Mouse (Mus musculus) cerebellum, postnatal 4 days (tissue): ENCODE measurements around the gene Slc16a8.
"Not testable (repeated sequence)": the region's sequence is repeated elsewhere in the genome, so short reads cannot be mapped to it uniquely, and the experiment has no call there.

Source experiments
- DNase-seq, 2 experiments: peaks; one replicate each; pipeline ENCODE4 v3.0.0; 2022; ENCODE audit warnings: low spot score in 2 of 2, mixed read lengths in 1 of 2

The Slc16a8 gene

DNA sequence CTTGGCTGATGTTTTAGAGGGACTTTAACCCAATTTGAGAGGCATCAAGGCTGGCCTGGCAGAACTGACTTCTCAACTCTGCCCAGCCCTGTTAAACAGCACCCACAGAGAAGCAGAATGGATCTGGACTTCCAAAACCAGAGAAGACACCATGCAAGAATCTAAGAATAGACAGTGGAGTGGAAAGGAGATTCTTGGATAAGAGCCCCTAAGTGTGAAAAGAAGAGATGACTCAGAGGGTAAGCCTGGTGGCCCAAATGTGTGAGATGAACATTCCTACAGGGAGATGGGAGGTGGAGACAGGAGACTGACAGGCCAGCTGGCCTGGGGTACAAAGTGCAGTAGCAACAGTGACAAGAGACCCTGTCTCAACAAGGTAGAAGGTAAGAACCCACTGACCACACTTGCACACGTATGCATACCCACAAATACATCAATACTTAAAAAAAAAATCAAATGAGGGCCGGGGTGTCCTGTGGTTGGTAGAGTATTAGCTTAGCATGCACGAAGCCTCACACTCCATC is 8.3 kb upstream of the Slc16a8 start:
- DNase-seq: no peak

- DNase-seq: no peak
Measured at GRCm38 (mm10) chr15:79262375-79262774, 7.8 kb upstream of the Slc16a8 start.

DNA sequence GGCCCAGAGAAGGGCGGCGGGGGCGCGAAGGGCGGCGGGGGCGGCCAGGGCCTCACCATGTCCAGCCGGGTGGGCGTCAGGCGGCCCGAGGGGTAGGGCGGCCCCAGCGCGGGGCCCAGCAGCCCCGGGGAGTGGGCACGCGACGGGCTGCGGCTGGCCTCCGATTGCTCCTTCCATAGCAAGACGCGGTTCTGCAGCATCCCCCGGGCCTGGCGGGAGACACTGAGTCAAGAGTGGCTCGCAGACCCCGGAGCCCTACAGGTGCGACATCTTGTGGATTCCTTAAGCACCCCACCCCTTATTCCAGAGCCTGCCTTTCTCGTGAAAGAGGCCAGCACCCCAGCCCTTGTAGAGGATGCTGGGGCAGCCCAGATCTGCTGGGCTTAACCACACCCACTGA is 7.2 kb upstream of the Slc16a8 start:
- no peak for DNase-seq

- no peak for DNase-seq
Measured at GRCm38 (mm10) chr15:79261095-79261725, 6.6 kb upstream of the Slc16a8 start.

DNA sequence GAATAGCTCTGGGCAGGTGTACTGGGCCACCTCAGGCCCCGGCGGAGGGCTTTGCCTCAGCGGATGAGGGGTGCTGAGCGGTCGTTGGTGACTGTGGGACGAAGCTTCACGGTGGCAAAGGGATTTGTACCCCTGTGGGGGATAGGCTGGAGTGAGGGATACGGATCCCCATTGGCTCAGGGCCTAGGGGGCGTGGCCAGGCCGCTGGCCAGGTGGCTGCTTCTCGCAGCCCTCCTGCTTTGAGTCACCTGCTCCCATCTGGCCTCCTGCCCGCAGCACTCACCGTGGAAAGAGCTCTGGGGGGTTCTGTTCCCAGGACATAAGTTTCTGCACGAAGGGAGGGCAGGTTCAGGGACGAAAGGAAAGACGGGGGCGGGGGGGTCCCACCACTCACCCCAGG is 4.0 kb upstream of the Slc16a8 start:
- no peak for DNase-seq

GRCm38 (mm10) chr15:79252580-79252979 is 2.0 kb downstream of the Slc16a8 start:
- no peak for DNase-seq

GRCm38 (mm10) chr15:79251781-79252491 is 2.6 kb downstream of the Slc16a8 start:
- peak in 1 of 2 experiments; percentile 25 for DNase-seq

- no peak for DNase-seq
Measured at GRCm38 (mm10) chr15:79251168-79251567, 3.4 kb downstream of the Slc16a8 start.

DNA sequence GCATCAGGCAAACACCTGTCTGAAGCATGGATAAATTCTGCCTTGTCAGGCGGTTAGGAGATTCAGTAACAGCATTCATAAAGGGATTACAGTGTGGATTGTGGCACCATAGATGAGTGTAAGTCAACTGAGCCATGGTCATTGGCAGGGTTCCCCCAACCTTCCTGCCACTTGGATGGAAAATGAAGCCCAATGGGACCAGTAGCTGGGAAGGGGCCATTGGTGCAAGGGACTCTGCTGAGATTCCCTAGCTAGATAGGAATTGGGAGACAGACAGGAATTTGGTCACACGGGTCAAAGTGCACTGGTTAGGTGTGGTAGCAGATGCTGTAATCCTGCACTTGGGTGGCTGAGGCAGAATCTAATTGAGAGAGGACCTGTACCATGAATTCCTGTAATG is 4.3 kb downstream of the Slc16a8 start:
- DNase-seq: no peak

DNA sequence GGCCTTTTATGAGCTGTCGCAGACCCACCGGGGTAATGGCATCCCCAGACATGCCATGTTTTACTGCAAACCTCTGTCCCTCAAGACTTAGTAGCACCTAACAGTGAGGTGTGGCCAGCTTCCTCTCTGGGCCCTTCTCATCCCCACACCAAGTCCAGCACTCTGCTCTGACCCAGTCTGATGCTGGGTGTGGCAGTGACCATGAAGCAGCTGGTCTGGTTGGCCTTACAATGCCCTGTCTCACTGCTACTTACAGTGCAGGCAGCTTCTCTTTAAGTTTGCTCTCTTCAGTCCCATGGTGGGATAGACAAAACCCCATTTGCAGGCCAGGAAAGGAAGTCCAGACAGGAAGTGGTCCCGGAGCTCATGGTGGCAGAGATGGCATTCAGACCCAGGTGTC is 9.2 kb downstream of the Slc16a8 start:
- DNase-seq: no peak

DNA sequence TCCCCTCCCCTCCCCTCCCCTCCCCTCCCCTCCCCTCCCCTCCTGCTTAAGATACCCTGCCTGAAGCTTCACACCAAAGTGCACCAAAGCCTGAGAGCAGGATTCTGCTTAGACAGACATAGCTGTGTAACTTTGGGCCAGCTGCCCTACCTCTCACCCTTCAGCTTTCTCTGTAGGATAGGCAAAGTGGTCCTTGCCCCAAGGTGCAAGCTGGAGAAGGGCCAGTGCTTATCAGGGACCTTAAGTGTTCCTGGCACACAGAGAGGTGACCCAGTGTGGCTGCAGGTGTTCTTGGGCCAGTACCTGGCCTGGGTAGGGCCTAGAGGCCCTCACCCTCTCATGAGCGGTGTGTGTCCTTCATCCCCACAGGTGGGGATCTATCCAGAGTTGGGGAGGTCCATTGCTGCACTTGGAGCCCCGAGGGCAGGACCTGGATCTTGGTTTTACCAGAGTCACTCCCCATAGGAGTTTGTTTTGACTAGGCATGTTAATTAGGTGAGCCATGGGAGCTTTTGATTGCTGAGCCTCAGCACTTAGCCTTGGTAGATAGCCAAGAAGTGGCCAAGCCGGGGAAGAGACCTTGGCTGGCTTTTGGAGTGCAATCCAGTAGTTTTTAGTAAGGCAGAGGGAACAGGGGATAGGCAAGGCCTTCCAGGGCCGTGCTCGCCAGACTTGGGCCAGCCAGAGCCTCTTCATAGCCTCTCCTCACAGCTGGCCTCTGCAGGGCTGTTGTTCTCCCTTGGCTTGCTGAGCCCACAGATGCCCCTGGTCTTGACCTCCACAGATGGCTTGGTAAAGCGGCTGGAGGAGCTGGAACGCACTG is 10.3 kb downstream of the Slc16a8 start:
- DNase-seq: no peak

GRCm38 (mm10) chr15:79243234-79244042 is 11.1 kb downstream of the Slc16a8 start:
- DNase-seq: peak; percentile 97

DNA sequence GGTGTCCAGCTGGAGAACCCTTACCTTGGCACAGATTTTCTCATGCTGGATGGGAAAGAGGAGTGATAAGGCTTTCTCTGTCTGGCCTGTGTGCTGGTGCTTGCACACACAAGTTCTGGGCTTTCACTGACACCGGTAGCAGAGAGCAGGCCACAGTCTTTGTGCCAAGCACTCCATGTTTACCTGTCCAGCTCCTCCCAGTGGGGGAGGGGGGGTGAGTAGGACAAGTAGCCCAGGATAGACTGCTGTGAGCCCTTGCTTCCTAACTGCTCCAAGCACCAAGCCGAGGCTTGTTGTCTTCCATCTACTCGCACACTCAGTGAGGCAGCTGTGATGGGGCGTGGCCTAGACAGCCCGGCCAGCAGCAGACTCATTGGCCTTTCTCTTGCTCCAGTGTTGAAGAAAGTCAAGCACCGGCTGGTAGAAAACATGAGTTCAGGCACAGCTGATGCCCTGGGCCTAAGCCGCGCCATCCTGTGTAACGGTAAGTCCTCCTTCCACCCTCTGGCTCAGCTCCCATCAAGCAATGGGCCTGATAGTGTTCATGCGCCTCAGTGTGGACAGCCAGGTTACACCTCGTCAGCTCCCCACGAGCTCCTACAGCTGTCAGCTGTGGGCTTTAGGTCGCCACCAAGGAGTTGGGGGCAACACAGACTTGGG is 11.9 kb downstream of the Slc16a8 start:
- no peak for DNase-seq

- DNase-seq: no peak
Measured at GRCm38 (mm10) chr15:79238036-79238435, 16.5 kb downstream of the Slc16a8 start.

DNA sequence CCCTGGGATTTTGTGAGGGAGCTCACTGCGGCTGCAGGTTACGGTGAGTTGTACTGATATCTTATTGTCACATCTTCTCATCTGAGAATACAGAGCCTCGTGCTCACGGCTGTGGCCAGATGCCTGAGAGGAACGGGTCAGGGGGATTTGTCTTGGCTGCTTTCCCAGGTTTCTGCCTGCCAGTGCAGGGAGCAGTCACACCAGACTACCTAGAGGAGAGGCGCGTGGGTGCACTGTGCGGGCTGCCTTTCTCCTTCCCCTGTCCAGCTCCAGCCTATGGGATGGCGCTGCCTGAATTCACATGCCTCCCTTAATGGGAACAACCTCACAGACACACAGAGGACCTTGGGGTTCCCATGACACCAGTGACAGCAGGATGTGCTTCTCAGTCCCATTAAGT is 19.3 kb downstream of the Slc16a8 start:
- DNase-seq: no peak

DNA sequence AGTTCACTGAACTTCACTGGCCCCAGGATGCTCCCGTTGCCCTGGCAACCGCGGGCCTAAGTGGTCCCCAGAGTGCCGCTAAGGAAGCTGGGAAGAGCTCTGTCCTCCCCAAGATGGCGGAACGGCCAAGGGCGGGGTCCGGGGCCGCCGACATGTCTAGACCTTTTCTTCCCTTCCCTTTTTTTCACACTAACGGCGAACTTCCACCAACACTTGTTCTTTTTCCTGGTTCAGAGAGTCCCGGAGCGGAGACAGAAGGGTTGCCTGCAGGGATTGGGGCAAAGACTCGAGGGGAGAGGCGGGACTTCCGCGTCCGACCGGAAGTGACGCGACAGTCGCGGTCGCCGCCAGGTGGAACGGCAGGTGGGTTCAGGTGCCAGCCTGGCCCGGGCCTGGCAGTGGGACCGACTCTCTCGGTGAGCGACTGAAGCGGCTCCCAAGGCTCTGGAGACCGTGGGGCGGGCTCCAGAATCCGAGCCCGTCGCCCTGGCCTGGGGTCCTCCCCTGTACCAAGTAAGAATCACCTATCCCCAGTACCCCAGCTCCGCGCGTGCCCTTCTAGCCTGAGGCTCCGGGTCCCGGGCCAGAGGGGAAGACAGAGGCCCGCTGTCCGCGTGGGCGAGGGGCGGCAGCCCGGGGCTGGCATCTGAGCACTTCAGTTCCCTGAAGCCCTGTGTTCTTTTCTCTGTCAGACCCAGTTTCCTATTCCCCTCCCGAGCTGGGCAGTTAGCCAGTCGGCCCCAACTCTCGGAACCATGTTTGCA is 25.3 kb downstream of the Slc16a8 start, which contains the start of the genes Pick1 and Gm49486:
Gene Pick1 (plus strand): TSS at position 116 of the 764 bp plus-strand sequence.
Gene Gm49486 (plus strand): TSS at position 334 of the 764 bp plus-strand sequence.
- DNase-seq: peak; percentile 66 to 86

- not testable (repeated sequence) for DNase-seq
Measured at GRCm38 (mm10) chr15:79225780-79226179, 28.8 kb downstream of the Slc16a8 start.

GRCm38 (mm10) chr15:79224685-79225084 is 29.9 kb downstream of the Slc16a8 start:
- peak; percentile 71 to 94 for DNase-seq

DNA sequence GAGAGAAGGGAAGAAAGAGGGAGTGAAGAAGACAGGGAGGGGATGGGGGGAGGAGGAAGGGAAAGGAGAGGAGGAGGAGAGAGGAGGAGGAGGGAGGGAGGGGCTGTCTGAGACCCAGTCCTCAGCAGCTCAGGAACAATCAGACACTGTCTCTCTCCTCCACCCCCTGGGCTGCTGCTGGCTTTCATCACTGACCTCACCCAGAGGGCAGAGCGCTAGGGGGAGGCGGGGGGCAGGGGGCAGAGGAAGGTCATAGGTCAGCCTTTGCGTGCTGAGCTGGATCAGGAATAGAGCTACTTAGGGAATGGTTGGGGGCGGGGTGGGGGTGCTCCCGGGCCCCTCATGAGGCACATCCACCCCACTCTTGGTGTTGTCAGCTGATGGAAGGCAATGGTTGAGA is 30.9 kb downstream of the Slc16a8 start:
- DNase-seq: no peak

GRCm38 (mm10) chr15:79219572-79219971 is 35.0 kb downstream of the Slc16a8 start:
- no peak for DNase-seq
